Mouse (Mus musculus): ENCODE data around the gene Ap3b1. TPM values are rescaled to one million over a fixed set of nuclear protein-coding genes. Genes with fewer than 3 reads are reported as not detected.
A peak's percentile ranks its signal among the peaks of the same experiment; 100 is the strongest.

Ap3b1 gene
- polyA plus RNA-seq, 1 experiment = 36.8 TPM

DNA sequence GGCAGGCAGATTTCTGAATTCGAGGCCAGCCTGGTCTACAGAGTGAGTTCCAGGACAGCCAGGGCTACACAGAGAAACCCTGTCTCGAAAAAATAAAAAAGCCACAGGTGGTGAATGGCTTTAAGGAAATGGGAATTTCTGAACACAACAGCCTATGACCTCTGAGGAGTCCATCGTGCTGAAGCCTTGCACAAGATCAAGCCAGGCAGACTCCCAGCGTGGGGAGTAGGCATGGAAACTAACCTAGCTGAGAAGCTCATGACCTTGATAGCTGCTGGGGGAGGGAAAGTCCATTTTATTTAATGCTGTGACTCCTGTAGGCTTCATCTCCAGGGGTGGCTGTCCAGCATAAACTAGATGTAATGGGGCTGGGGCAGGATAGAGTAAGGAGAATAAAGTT, 159.4 kb downstream of the Ap3b1 start:
- no peak for DNase-seq (ENCODE audit: low read depth)
- no peak for TF ChIP-seq POLR2A (IDR thresholded peaks at IDR 0.05; ENCODE audit: borderline replicate concordance, extremely low read depth, insufficient read depth, insufficient read length, poor library complexity, severe bottlenecking)
- no peak for TF ChIP-seq CTCF (IDR thresholded peaks at IDR 0.05; ENCODE audit: borderline replicate concordance, extremely low read depth, insufficient read depth, insufficient read length)

DNA sequence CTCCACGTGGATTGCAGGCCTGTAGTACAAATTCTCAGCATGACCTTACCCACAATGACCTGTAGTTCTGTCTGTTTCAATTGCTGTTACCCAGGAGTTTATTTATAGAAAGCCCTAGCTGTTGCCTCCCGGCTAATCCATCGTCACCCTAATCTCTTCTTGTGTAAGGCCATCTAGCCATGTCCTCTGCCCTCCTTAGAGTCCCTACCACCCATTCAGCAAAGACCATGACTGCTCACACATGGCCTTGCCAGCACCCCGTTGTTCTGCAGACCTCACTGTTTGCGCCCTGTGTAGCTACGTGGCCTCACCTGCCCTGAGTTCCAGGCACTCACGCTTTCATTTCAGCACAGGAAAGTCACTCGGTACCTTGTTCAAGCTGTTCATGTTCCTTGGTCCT, 160.5 kb downstream of the Ap3b1 start:
- DNase-seq (ENCODE audit: low read depth) = no peak
- TF ChIP-seq CTCF (IDR thresholded peaks at IDR 0.05; ENCODE audit: borderline replicate concordance, extremely low read depth, insufficient read depth, insufficient read length) (no peak), POLR2A (IDR thresholded peaks at IDR 0.05; ENCODE audit: borderline replicate concordance, extremely low read depth, insufficient read depth, insufficient read length, poor library complexity, severe bottlenecking) (no peak)

DNA sequence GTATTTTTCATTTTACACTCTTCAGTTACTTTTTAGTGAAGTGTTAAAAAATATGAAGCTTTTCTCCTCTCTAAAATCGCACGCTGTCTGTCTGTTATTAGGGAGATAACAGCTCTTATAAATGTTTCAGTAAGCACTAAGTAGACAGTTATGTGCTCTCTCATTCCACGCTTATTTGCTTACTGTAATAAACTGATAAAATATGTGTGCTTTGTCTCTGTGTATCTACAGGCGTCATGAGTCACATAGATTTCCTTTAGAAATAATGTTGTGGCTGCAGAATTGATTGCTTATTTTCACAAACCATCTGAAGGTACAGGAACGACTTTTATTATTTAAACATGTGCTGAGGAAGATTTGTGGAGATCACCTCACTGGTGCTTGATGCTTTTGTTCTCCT, 164.5 kb downstream of the Ap3b1 start:
- TF ChIP-seq CTCF (IDR thresholded peaks at IDR 0.05; ENCODE audit: borderline replicate concordance, extremely low read depth, insufficient read depth, insufficient read length) (no peak), POLR2A (IDR thresholded peaks at IDR 0.05; ENCODE audit: borderline replicate concordance, extremely low read depth, insufficient read depth, insufficient read length, poor library complexity, severe bottlenecking) (no peak)
- DNase-seq (ENCODE audit: low read depth) = no peak

DNA sequence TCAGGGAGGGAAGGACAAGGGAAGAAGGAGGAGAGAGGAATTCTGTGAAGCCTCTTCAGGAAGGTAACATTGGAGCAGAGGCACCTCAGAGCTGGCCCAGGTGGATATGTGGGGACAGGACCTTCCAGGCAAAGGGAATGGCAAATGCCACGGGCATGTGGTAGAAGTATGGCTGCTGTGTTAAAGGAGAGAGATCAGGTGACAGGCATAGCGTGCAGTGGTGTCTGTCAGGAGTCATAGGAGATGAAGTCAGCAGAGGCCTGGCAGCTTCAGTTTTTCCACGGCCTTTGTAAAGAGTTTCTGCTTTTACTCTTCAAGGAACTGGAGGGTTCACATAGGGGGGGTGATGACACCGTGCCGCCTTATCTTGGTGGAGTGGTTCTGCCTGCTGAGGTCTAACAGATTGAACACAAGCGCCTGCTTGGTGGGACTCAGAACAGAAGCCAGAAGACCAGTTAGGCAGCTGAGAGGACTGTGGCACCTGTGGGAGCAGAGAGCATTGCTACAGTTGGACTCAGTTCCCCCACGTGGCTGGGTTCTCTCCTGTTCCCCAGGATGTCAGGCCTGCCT, 166.0 kb downstream of the Ap3b1 start:
- TF ChIP-seq CTCF (IDR thresholded peaks at IDR 0.05; ENCODE audit: borderline replicate concordance, extremely low read depth, insufficient read depth, insufficient read length) (no peak), POLR2A (IDR thresholded peaks at IDR 0.05; ENCODE audit: borderline replicate concordance, extremely low read depth, insufficient read depth, insufficient read length, poor library complexity, severe bottlenecking) (no peak)
- DNase-seq (ENCODE audit: low read depth) = no peak

DNA sequence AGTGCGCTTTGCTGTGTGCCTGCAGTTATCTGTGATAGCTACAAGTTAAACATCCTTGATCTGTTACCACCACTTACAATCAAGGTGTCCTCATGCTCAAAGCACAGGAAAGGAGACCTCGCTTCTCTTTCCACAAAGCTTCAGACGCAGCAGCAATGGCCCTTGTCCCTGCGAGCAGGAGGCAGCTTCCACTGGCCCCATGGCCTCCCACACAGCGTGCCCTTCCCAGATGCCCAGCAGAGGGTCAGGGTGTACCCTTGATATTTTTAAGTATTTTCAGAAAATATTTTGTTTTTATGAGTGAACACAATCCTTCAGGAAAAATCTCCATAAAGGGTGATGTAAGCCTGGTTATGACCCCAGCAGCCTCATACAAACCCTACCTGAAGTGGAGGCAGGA, 170.4 kb downstream of the Ap3b1 start:
- no peak for DNase-seq (ENCODE audit: low read depth)
- TF ChIP-seq CTCF (IDR thresholded peaks at IDR 0.05; ENCODE audit: borderline replicate concordance, extremely low read depth, insufficient read depth, insufficient read length) (no peak), POLR2A (IDR thresholded peaks at IDR 0.05; ENCODE audit: borderline replicate concordance, extremely low read depth, insufficient read depth, insufficient read length, poor library complexity, severe bottlenecking) (no peak)

DNA sequence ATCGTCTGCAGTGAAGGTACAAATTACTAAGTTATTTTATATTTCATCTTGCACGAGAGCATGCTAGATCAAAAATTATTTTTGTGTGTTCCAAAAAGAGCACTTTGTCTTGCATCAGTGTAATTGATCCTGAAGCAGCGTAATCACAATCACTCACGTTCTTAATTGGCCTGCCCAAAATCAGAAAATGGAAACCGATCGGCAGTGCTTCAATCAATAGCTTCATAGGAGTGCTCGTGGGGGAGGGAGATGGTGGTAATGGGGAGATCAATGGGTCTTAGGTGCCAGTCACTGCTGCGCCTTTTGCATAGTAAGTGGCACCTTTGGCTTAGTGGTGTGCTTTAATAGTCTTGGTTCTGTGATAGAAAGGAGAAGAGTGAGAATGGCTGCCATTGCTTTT, 174.8 kb downstream of the Ap3b1 start:
- DNase-seq (ENCODE audit: low read depth) = no peak
- no peak for TF ChIP-seq CTCF (IDR thresholded peaks at IDR 0.05; ENCODE audit: borderline replicate concordance, extremely low read depth, insufficient read depth, insufficient read length)
- no peak for TF ChIP-seq POLR2A (IDR thresholded peaks at IDR 0.05; ENCODE audit: borderline replicate concordance, extremely low read depth, insufficient read depth, insufficient read length, poor library complexity, severe bottlenecking)

DNA sequence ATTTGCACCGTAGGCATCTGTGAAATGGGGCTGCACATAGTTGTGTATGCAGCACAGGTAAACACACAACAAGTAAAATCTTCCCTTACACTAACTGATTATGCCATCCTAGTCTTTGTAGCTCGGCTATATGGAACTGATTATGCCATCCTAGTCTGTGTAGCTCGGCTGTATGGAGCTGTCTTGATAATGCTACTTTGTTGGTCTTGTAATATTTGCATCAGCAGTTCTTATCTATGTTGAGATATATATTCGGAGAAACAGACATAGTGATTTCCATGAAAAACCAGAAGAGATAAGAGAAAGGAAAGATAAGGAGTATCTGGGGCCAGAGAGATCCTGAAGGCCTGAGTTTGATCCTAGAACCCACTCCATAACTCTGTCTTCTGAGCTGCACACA, 178.6 kb downstream of the Ap3b1 start:
- TF ChIP-seq POLR2A (IDR thresholded peaks at IDR 0.05; ENCODE audit: borderline replicate concordance, extremely low read depth, insufficient read depth, insufficient read length, poor library complexity, severe bottlenecking) = no peak
- no peak for TF ChIP-seq CTCF (IDR thresholded peaks at IDR 0.05; ENCODE audit: borderline replicate concordance, extremely low read depth, insufficient read depth, insufficient read length)
- DNase-seq (ENCODE audit: low read depth) = no peak

DNA sequence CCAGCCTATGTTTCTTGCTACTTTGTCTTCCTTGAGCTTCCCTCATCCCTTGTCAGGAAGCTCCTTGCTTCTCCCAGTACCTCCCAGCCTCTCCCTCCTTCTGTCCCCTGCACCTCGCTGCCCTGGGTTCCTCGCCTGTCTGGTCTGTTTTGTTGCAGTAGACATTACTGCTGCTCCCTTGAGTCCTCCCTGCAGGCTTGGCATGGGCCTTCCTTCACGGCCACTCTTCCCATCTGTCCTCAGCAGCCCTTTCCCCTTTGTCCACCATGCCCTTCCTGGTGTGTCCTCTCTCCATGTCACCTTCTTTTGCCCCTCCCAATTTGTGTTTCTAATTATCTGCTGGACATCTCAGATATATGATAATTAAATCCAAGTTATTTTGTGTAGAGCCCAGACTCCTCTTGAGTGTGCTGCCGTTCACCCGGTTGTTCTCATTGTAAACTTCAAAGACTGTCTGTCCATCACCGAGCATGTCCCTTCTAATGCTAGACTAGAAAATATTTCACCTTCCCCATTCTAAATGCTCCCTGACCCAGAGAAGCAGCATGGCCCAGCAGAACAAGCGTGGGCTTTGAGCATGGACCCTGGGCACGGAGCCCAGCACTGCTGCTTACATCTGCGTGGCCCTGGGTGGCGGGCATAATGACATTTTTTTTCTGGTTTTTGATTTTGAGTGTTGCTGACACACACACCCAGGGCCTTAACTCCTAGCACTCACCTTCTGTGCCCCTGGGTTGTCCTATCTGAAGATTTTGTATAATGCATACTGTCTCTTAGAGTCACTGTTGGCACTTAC, 181.3 kb downstream of the Ap3b1 start:
- TF ChIP-seq CTCF (IDR thresholded peaks at IDR 0.05; ENCODE audit: borderline replicate concordance, extremely low read depth, insufficient read depth, insufficient read length) = no peak
- TF ChIP-seq POLR2A (IDR thresholded peaks at IDR 0.05; ENCODE audit: borderline replicate concordance, extremely low read depth, insufficient read depth, insufficient read length, poor library complexity, severe bottlenecking) = no peak
- no peak for DNase-seq (ENCODE audit: low read depth)

DNA sequence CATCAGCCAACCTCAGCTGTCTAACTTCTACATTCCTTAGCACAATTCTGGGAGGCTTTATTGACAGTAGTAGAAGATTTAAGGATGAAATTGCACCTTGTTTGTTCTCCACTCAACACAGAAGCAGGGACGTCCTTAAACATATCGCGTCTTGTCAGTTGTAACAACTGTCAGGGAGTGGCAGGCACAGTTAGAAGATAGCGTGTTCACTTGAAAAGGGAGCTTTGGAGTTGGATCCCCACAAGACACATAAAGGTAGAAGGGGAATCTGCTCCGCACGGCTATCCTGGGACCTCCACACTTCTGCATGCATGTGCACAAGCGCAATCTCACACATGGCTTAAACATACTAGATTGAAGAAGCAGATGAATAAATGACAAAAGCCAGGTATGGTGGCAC, 183.3 kb downstream of the Ap3b1 start:
- DNase-seq (ENCODE audit: low read depth) = no peak
- TF ChIP-seq CTCF (IDR thresholded peaks at IDR 0.05; ENCODE audit: borderline replicate concordance, extremely low read depth, insufficient read depth, insufficient read length) (no peak), POLR2A (IDR thresholded peaks at IDR 0.05; ENCODE audit: borderline replicate concordance, extremely low read depth, insufficient read depth, insufficient read length, poor library complexity, severe bottlenecking) (no peak)

DNA sequence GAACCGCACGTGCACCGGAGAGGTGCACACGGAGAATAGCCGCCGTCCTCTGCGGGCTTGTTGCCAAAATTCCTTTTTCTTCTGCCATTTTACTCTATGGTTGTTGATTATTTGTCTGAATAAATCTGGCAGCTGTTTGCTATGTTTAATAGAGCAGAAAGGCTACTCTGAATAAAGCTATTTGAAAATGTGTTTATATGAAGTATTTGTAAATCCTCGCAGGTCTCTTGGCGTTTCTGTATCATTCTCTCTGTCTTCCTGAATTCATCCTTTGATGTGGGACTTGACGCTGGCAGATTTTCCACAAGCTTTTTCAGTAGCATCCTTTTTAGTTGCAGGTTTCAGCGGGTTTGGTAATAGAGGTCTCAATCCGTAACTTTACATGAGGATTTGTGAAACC, 185.5 kb downstream of the Ap3b1 start:
- TF ChIP-seq CTCF (IDR thresholded peaks at IDR 0.05; ENCODE audit: borderline replicate concordance, extremely low read depth, insufficient read depth, insufficient read length) = no peak
- no peak for TF ChIP-seq POLR2A (IDR thresholded peaks at IDR 0.05; ENCODE audit: borderline replicate concordance, extremely low read depth, insufficient read depth, insufficient read length, poor library complexity, severe bottlenecking)
- DNase-seq (ENCODE audit: low read depth) = peak; percentile 57

DNA sequence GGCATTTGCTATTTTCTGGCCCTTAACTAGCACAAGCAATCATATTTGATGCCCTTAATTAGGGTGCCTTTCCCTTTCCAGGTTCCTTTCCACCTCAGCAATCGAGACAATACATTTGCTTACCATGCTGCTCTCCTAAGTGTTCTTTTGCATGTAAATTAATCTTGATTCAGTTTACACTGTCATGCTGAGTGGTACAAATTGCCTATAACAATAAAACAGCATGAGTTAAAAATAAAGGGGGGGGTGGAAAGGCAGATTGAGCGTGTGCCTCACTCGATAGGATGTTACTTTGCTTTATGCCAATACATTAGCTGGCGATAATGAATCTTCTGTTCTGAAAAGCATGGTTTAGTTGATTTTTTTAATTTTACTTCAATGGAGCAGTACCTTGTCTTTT, 187.0 kb downstream of the Ap3b1 start:
- DNase-seq (ENCODE audit: low read depth) = peak; percentile 87
- TF ChIP-seq POLR2A (IDR thresholded peaks at IDR 0.05; ENCODE audit: borderline replicate concordance, extremely low read depth, insufficient read depth, insufficient read length, poor library complexity, severe bottlenecking) = no peak
- no peak for TF ChIP-seq CTCF (IDR thresholded peaks at IDR 0.05; ENCODE audit: borderline replicate concordance, extremely low read depth, insufficient read depth, insufficient read length)

DNA sequence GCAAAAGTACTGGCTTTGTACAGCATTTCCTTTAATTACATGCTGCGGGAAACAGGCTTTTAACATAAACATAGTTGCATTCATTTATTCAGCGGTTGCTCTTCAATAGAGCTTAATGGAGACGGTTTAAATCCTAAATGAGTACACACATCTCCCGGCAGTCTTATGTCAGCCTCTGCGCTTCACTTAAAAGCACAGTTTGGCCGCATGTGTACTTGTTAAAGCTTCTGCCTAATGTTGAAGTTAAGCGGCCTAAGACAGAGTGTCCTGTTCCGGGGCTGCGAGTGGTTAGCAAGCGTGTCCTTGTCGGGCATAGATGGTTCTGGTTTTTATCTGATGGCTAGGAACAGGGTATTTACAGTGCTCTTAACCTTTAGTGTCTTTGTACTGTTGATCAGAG, 187.5 kb downstream of the Ap3b1 start:
- TF ChIP-seq POLR2A (IDR thresholded peaks at IDR 0.05; ENCODE audit: borderline replicate concordance, extremely low read depth, insufficient read depth, insufficient read length, poor library complexity, severe bottlenecking) = no peak
- no peak for TF ChIP-seq CTCF (IDR thresholded peaks at IDR 0.05; ENCODE audit: borderline replicate concordance, extremely low read depth, insufficient read depth, insufficient read length)
- peak; percentile 83 for DNase-seq (ENCODE audit: low read depth)
